Mouse (Mus musculus) layer of hippocampus, postnatal 14 days (tissue): Measurements from ENCODE around the gene Creb5. TPM values are rescaled to one million over a fixed set of nuclear protein-coding genes. Genes with fewer than 3 reads are reported as not detected.

ENCODE experiments used
- DNase-seq, 2 experiments: peaks; one replicate each; pipeline ENCODE4 v3.0.0; 2021 to 2022; ENCODE audit warnings: low spot score in 2 of 2, mixed read lengths in 1 of 2
- total RNA-seq, 2 experiments: library from RNA; stranded (reverse); gene quantifications; 2 replicates each; pipeline ENCODE4 v1.2.3; 2021

Gene Creb5
- total RNA-seq, 2 experiments from 2014 or later = 4.7 TPM

DNA sequence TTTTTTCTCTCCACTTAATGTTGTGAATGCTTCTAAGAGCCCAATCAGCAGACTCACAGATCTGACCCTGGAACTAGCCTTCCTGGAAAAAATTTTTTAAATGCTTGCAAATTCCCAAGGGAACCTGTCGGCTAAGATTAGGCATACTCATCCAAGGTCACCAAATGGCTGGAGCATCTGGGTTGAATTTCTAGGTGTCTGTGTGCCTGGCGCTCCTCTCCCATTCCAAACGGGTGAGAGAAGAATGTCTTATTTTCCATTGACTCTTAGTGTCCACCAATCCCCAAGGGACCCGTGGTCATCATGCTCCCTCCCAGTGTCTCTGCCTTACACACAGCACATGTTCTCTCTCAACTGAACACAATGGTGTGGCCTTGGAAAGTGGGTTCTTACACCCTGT, 244.4 kb downstream of the Creb5 start:
- no peak for DNase-seq

GRCm38 (mm10) chr6:53537530-53537929, 250.5 kb downstream of the Creb5 start:
- DNase-seq = peak; percentile 5 to 38

DNA sequence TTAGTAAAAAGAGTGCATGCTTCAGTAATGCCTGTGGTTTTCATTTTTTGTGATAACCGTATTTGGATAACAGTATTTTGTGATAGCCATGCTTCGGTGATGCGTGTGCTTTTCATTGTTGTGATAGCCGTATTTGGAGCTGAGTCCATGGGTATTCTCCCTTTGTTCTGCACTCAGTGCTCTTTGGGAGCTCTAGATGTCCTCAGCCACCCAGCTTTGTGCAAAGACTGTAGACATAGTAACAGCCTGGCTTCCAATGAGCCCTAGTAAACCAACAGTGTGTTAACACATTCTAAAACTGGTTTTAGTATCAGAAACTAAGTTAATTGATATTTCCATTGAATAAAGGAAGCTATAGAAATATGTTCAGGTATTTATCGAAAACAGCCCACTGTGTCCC, 254.7 kb downstream of the Creb5 start:
- DNase-seq = no peak

GRCm38 (mm10) chr6:53545483-53545900, 258.4 kb downstream of the Creb5 start:
- DNase-seq = no peak

- DNase-seq = no peak
Observed at GRCm38 (mm10) chr6:53545989-53546388, 258.9 kb downstream of the Creb5 start.

DNA sequence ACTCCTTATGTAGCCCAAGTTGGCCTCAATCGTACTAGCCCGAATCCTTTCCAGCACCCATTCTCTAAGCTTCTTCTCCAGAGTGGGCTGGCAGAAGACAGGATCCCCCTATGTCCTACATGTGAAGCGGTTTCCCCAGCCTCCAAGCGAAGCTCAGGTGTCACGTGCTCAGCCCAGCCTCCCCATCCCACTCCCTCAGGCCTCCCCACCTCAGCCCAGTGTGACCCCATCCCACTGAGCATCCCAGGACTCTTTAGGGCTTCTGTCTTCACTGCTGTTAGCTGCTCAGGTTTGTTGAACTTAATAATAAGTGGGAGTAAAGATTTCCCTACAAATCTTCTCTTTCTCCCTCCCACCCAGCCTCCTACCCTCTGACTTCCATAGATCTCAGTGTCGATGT, 261.2 kb downstream of the Creb5 start:
- DNase-seq = no peak

- DNase-seq = no peak
Observed at GRCm38 (mm10) chr6:53549409-53549808, 262.3 kb downstream of the Creb5 start.

GRCm38 (mm10) chr6:53556050-53556449, 269.0 kb downstream of the Creb5 start:
- no peak for DNase-seq

- DNase-seq = no peak
Observed at GRCm38 (mm10) chr6:53560928-53561327, 273.9 kb downstream of the Creb5 start.

- DNase-seq = no peak
Observed at GRCm38 (mm10) chr6:53562586-53562985, 275.5 kb downstream of the Creb5 start.

GRCm38 (mm10) chr6:53563546-53564185, 276.6 kb downstream of the Creb5 start:
- DNase-seq = no peak

DNA sequence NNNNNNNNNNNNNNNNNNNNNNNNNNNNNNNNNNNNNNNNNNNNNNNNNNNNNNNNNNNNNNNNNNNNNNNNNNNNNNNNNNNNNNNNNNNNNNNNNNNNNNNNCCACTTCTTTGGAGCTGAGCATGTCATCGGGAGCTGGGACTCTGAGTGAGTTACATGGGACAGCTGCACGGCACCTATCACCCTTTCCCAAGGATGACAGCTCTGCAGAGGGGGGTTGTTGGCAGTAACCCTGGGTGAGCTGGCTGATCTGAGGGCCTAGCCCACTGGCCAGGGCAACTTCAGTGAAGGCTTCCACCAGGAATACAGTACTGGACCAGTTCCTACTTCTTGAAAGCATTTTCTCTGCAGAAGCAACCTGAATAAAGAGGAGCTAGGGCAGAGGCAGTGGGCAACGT, 282.4 kb downstream of the Creb5 start:
- no peak for DNase-seq

DNA sequence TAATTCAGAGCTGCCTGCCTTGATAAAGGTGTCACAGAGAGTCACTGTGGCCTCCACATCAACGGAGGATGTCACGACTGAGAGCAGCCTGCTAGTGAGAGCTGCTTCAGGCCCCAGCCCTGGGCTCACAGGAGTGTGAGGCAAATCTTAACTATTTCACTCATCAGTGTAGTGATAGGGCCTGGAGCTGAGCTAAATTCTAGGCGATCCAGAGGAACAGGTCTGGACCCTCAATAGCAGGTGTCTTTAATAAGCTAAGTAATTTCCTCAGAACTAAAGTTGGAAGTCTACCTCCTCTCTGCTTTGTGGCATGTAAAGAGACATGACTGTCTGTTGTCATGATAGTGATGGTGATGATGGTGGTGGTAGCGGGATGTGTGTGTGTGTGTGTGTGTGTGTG, 283.8 kb downstream of the Creb5 start:
- no peak for DNase-seq

- no peak for DNase-seq
Observed at GRCm38 (mm10) chr6:53571571-53572122, 284.6 kb downstream of the Creb5 start.

- DNase-seq = no peak
Observed at GRCm38 (mm10) chr6:53572456-53572855, 285.4 kb downstream of the Creb5 start.

DNA sequence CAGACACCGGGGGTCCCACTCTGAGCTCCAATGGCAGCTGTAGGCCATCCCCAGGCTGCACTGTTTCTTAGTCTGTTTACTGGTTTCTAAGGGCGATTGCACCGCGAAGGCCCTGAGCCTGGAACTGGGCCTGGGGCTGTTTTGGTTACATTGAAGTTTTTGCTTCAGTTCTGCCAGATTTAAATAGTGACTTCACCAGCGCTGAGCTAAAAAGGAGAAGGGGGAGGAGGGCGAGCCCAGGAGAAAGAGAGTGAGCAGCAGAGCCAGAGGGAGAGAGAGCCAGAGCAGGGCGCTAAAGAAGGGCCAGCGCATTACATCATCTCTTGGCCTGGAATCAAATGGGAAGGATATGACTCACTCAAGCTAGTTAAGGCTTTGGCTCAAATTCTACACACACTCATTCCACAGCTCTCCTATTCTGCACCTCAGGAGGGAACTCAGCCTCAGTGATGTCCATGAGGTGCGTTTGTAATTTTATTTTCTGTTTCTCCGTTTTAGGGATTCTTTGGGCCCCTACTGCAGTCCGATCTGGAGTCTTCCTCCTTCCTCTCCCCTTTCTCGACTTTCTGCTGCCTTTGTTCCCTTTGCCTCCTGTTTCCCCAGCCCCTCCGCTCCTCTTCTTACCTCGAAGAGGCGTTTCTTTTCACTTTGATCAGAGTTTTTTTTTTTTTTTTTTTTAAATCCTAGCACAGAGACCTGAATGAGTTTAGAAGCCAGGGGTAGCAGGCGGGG, 286.1 kb downstream of the Creb5 start:
- DNase-seq = peak; percentile 69 to 89

DNA sequence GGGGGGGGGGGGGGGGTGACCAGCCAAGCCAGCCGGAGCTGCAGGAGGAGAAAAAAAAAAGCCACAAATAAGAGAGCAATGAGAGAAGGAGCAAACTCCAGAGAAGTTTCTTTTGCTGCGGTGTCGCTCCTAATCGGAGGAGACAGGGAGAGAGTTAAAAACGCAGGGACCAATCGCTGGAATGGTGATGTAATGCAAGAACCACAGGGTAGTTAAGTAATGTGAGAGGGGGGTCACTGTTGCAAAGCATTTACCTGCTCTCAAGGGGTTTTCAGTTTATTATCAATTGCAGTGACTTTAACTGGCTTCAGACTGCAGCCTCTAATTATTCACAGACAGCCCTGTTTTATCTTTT, 286.6 kb downstream of the Creb5 start:
- no peak for DNase-seq

DNA sequence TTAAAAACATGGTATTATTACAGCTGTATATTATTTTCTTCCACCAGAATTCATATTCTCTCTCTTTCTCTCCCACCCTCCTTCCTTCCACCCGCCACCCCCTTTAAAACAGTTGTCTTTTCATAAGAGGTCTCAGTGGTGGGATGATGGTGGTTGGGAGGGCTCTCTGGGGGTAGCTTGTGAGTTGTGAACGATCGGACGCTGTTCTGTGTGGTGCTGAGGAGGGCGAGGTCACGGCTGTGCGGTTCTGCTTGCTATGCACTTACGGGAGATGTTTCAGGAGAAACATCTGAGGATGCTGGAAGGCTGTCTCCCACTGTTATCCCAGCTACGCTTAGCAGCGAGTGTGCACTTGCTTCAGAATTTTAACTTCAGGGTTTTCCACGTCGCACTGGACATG, 287.0 kb downstream of the Creb5 start:
- no peak for DNase-seq

GRCm38 (mm10) chr6:53575191-53575590, 288.1 kb downstream of the Creb5 start:
- no peak for DNase-seq

- DNase-seq = no peak
Observed at GRCm38 (mm10) chr6:53575836-53576235, 288.8 kb downstream of the Creb5 start.

DNA sequence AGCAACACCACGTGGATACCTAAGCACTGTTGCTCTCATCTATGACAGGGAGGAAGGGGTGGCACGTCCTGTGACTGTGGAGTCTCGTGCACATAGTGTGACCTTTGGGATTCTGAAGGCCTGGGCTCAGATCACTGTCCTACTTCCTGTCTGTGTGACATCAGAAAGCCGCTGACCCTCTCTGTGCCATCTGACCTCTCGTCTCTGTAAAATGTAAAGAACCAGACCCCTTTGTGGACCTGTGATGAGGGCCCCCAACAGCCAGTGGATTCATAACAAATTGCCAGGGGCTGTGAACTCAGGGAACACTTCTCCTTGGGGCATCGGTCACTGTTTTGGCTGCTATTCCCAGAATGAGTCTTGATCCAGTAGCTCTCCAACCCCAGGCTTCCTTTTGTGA, 289.8 kb downstream of the Creb5 start:
- no peak for DNase-seq

DNA sequence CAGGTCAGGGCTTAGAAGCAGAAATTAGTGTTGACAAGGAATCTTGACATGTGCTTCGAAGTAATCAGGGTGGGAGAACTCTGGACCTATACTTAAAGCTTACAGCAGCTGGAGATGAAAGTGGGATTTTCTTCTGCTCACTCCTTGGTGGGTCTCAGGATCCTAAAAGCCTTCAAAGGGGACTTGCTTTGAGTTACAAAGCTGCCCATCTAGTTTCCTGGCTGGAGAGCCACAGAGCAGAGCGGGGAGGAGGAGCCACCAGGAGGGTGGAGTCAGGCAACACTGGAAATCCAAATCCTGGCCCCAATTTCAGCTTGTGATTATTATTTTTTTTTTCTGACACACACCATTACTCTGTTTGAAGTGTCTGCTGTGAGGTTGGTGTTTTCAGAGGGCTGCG, 290.7 kb downstream of the Creb5 start:
- no peak for DNase-seq

GRCm38 (mm10) chr6:53580346-53580745, 293.3 kb downstream of the Creb5 start:
- no peak for DNase-seq
